Mouse (Mus musculus): Measurements from ENCODE around the gene Higd1c.
"Not testable (repeated sequence)": the region's sequence is repeated elsewhere in the genome, so short reads cannot be mapped to it uniquely, and the experiment has no call there.

Higd1c gene

GRCm38 (mm10) chr15:100413306-100413705, 49.0 kb downstream of the Higd1c start:
- DNase-seq: no peak

- DNase-seq: peak; percentile 65 to 80
Measured at GRCm38 (mm10) chr15:100414011-100414410, 49.7 kb downstream of the Higd1c start.

- no peak for DNase-seq
Measured at GRCm38 (mm10) chr15:100414942-100415341, 50.6 kb downstream of the Higd1c start.

- no peak for DNase-seq
Measured at GRCm38 (mm10) chr15:100415684-100416083, 51.3 kb downstream of the Higd1c start.

- DNase-seq: no peak
Measured at GRCm38 (mm10) chr15:100417854-100418450, 53.6 kb downstream of the Higd1c start.

- DNase-seq: no peak
Measured at GRCm38 (mm10) chr15:100419311-100419710, 55.0 kb downstream of the Higd1c start.

- DNase-seq: no peak
Measured at GRCm38 (mm10) chr15:100419901-100420745, 55.8 kb downstream of the Higd1c start.

- DNase-seq: no peak
Measured at GRCm38 (mm10) chr15:100421059-100421757, 56.9 kb downstream of the Higd1c start.

- not testable (repeated sequence) for DNase-seq
Measured at GRCm38 (mm10) chr15:100421758-100422197, 57.4 kb downstream of the Higd1c start, which contains the start of gene Gm5475. Gene Gm5475 (plus strand): TSS chr15:100422147.

GRCm38 (mm10) chr15:100422476-100422875, 58.1 kb downstream of the Higd1c start:
- no peak for DNase-seq

- peak; percentile 93 to 96 for DNase-seq
Measured at GRCm38 (mm10) chr15:100422899-100423860, 58.8 kb downstream of the Higd1c start.

GRCm38 (mm10) chr15:100423916-100424315, 59.6 kb downstream of the Higd1c start:
- no peak for DNase-seq

- DNase-seq: no peak
Measured at GRCm38 (mm10) chr15:100424396-100425122, 60.2 kb downstream of the Higd1c start, which contains the start of gene Slc11a2. Gene Slc11a2 (minus strand): TSS chr15:100425072.

GRCm38 (mm10) chr15:100428296-100428905, 64.1 kb downstream of the Higd1c start:
- DNase-seq: no peak

- no peak for DNase-seq
Measured at GRCm38 (mm10) chr15:100429959-100430565, 65.7 kb downstream of the Higd1c start.

GRCm38 (mm10) chr15:100433234-100433633, 68.9 kb downstream of the Higd1c start:
- DNase-seq: no peak
